Mouse (Mus musculus) MEL (cell line): ENCODE data around the gene Nudt17.

Experiments used
- CTCF ChIP-seq, 3 experiments: IDR thresholded peaks in 2 of 3; conservative IDR thresholded peaks in 1 of 3; 2 replicates each; pipeline ENCODE4 v1.5.1; 2011 to 2012; ENCODE audit warnings: low read length in 3 of 3, low read depth in 2 of 3, mild to moderate bottlenecking in 2 of 3, improper control_type of control experiment in 1 of 3, inconsistent platforms in 1 of 3, mixed read lengths in 1 of 3, moderate library complexity in 1 of 3; ENCODE audit not compliant: control insufficient read depth in 1 of 3, insufficient read depth in 1 of 3, poor library complexity in 1 of 3, severe bottlenecking in 1 of 3
- E2F4 ChIP-seq: IDR thresholded peaks from 2 replicates; pipeline ENCODE4 v1.6.1; 2011; ENCODE audit warnings: low read depth, low read length, improper control_type of control experiment, borderline replicate concordance
- EP300 ChIP-seq, 2 experiments: IDR thresholded peaks; 2 replicates each; pipeline ENCODE4 v1.6.1; 2011; ENCODE audit warnings: improper control_type of control experiment in 2 of 2, low read length in 2 of 2, low read depth in 1 of 2, mild to moderate bottlenecking in 1 of 2
- ETS1 ChIP-seq: IDR thresholded peaks from 2 replicates; pipeline ENCODE4 v1.6.1; 2012; ENCODE audit warnings: low read depth, mild to moderate bottlenecking, inconsistent platforms, low read length, improper control_type of control experiment, moderate library complexity
- GABPA ChIP-seq: IDR thresholded peaks from 2 replicates; pipeline ENCODE4 v1.6.1; 2012; ENCODE audit warnings: low read depth, mild to moderate bottlenecking, inconsistent platforms, low read length, improper control_type of control experiment, moderate library complexity
- HCFC1 ChIP-seq: IDR thresholded peaks from 2 replicates; pipeline ENCODE4 v1.6.1; 2012; ENCODE audit warnings: low read depth, mild to moderate bottlenecking, inconsistent platforms, low read length, improper control_type of control experiment, moderate library complexity
- JUND ChIP-seq: IDR thresholded peaks from 2 replicates; pipeline ENCODE4 v1.6.1; 2011; ENCODE audit warnings: low read depth, mild to moderate bottlenecking, improper control_type of control experiment, low read length
- KAT2A ChIP-seq: conservative IDR thresholded peaks from 2 replicates; pipeline ENCODE4 v1.6.1; 2012; ENCODE audit warnings: low read depth, low read length, improper control_type of control experiment, inconsistent platforms
- POLR2A ChIP-seq, 2 experiments: IDR thresholded peaks; 2 replicates each; pipeline ENCODE4 v1.6.1; 2011 to 2012; ENCODE audit warnings: low read length in 2 of 2, mild to moderate bottlenecking in 2 of 2, control low read depth in 1 of 2, improper control_type of control experiment in 1 of 2, low read depth in 1 of 2, moderate library complexity in 1 of 2; ENCODE audit not compliant: control insufficient read depth in 1 of 2, insufficient read depth in 1 of 2, poor library complexity in 1 of 2
- TCF12 ChIP-seq: IDR thresholded peaks from 2 replicates; pipeline ENCODE4 v1.6.1; 2014; ENCODE audit warnings: low read depth, mild to moderate bottlenecking, inconsistent platforms, low read length, improper control_type of control experiment, moderate library complexity
- UBTF ChIP-seq: IDR thresholded peaks from 2 replicates; pipeline ENCODE4 v1.6.1; 2012; ENCODE audit warnings: low read depth, mild to moderate bottlenecking, inconsistent platforms, low read length, improper control_type of control experiment, moderate library complexity, borderline replicate concordance; ENCODE audit not compliant: insufficient read depth

DNA sequence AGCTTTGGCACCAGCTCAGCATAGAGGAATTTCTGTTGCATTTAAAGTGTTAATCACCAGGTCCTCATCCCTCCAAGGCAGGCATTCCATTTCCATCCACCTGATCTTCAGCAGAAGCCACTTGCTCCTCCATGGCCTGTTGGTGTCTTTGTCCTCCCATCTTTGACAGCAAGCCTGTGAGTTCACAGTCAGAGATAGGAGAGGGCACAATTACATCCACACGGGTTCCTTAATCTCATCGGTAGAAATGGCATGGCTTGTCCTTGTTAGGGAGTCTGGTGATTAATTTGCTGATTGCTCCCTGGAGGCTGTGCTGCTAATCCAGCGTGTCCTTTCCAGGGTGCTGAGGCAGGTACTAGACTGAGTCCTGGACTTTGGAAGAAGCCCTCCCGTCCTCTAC lies 34.8 kb downstream of the Nudt17 start:
- TF ChIP-seq GABPA (no peak), E2F4 (no peak), CTCF (IDR thresholded peaks at IDR 0.05 in 2 of 3, conservative IDR thresholded peaks at IDR 0.05 in 1 of 3; ENCODE audit: control insufficient read depth in 1 of 3, insufficient read depth in 1 of 3, low read depth in 2 of 3, low read length in 3 of 3, poor library complexity in 1 of 3, severe bottlenecking in 1 of 3) (no peak), UBTF (no peak), ETS1 (no peak), TCF12 (no peak), EP300 (IDR thresholded peaks at IDR 0.05; ENCODE audit: low read depth in 1 of 2, low read length in 2 of 2) (no peak), KAT2A (no peak), JUND (no peak), POLR2A (IDR thresholded peaks at IDR 0.05; ENCODE audit: control insufficient read depth in 1 of 2, insufficient read depth in 1 of 2, low read depth in 1 of 2, low read length in 2 of 2, poor library complexity in 1 of 2) (no peak), HCFC1 (no peak)
